Mouse (Mus musculus): ENCODE results near the gene Cpne2. TPM values are rescaled to one million over a fixed set of nuclear protein-coding genes. Genes with fewer than 3 reads are reported as not detected.

The Cpne2 gene
- total RNA-seq, 2 experiments from 2014 or later: 5.1 to 9.8 TPM

- no peak for DNase-seq
These were observed 2.8 kb downstream of the Cpne2 start for GRCm38 (mm10) chr8:94535631-94536030.

- DNase-seq: no peak
These were observed 4.7 kb downstream of the Cpne2 start for GRCm38 (mm10) chr8:94537456-94537855.

GRCm38 (mm10) chr8:94540025-94540424 is 7.2 kb downstream of the Cpne2 start:
- DNase-seq: no peak

GRCm38 (mm10) chr8:94540889-94541795 is 8.4 kb downstream of the Cpne2 start:
- DNase-seq: no peak

GRCm38 (mm10) chr8:94543981-94544380 is 11.2 kb downstream of the Cpne2 start:
- DNase-seq: no peak

- DNase-seq: no peak
These were observed 16.3 kb downstream of the Cpne2 start for GRCm38 (mm10) chr8:94549041-94549440.

GRCm38 (mm10) chr8:94549482-94549881 is 16.7 kb downstream of the Cpne2 start:
- DNase-seq: no peak

GRCm38 (mm10) chr8:94549998-94550397 is 17.2 kb downstream of the Cpne2 start:
- DNase-seq: peak; percentile 65

- no peak for DNase-seq
These were observed 19.0 kb downstream of the Cpne2 start for GRCm38 (mm10) chr8:94551471-94552422.

GRCm38 (mm10) chr8:94552696-94553095 is 19.9 kb downstream of the Cpne2 start:
- no peak for DNase-seq

- no peak for DNase-seq
These were observed 24.5 kb downstream of the Cpne2 start for GRCm38 (mm10) chr8:94557281-94557680.

GRCm38 (mm10) chr8:94561256-94561655 is 28.5 kb downstream of the Cpne2 start:
- DNase-seq: no peak

GRCm38 (mm10) chr8:94564421-94564820 is 31.6 kb downstream of the Cpne2 start:
- DNase-seq: no peak

- DNase-seq: no peak
These were observed 33.2 kb downstream of the Cpne2 start for GRCm38 (mm10) chr8:94566033-94566432.

- no peak for DNase-seq
These were observed 33.8 kb downstream of the Cpne2 start for GRCm38 (mm10) chr8:94566446-94567158.

GRCm38 (mm10) chr8:94567159-94567849 is 34.5 kb downstream of the Cpne2 start:
- no peak for DNase-seq

- no peak for DNase-seq
These were observed 35.3 kb downstream of the Cpne2 start for GRCm38 (mm10) chr8:94568098-94568497.

GRCm38 (mm10) chr8:94569419-94569818 is 36.6 kb downstream of the Cpne2 start:
- no peak for DNase-seq

- no peak for DNase-seq
These were observed 39.1 kb downstream of the Cpne2 start for GRCm38 (mm10) chr8:94571896-94572295.

- no peak for DNase-seq
These were observed 41.5 kb downstream of the Cpne2 start for GRCm38 (mm10) chr8:94574159-94574907.

- DNase-seq: no peak
These were observed 42.4 kb downstream of the Cpne2 start for GRCm38 (mm10) chr8:94575148-94575547.

Measured in gastrocnemius, postnatal 25 days (tissue).